Mouse (Mus musculus) CD4-positive, CD25-positive, alpha-beta regulatory T cell, adult 9 weeks (primary cell): ENCODE results near the gene Hfe. TPM values are rescaled to one million over a fixed set of nuclear protein-coding genes. Genes with fewer than 3 reads are reported as not detected.

Experiments used
- polyA plus RNA-seq: library from polyadenylated mRNA; unstranded; fragments of 100-300 nt; shearing (Covaris generic); gene quantifications from one replicate; pipeline ENCODE4 v1.2.1, GENCODE M21; 2017

Gene Hfe
- polyA plus RNA-seq = 0.92 TPM

GRCm38 (mm10) chr13:23710374-23711089 lies at the start of gene Hfe:
Gene Hfe (minus strand): TSS chr13:23710854.

GRCm38 (mm10) chr13:23756790-23757189 lies 46.1 kb upstream of the Hfe start, which contains the start of gene Hist1h4b:
Gene Hist1h4b (plus strand): TSS chr13:23757013.

GRCm38 (mm10) chr13:23752067-23752741 lies 41.5 kb upstream of the Hfe start, which contains the start of gene Hist1h3b:
Gene Hist1h3b (plus strand): TSS chr13:23752267.

GRCm38 (mm10) chr13:23750839-23751477 lies 40.3 kb upstream of the Hfe start, which contains the start of gene Hist1h2ab:
Gene Hist1h2ab (plus strand): TSS chr13:23751126.

GRCm38 (mm10) chr13:23746201-23747080 lies 35.8 kb upstream of the Hfe start, which contains the start of gene Hist1h2bb:
Gene Hist1h2bb (plus strand): TSS chr13:23746734.

GRCm38 (mm10) chr13:23745381-23746161 lies 34.9 kb upstream of the Hfe start, which contains the start of gene Hist1h3c:
Gene Hist1h3c (minus strand): TSS chr13:23745602.

GRCm38 (mm10) chr13:23738677-23739068 lies 28.0 kb upstream of the Hfe start, which contains the start of gene Hist1h1c:
Gene Hist1h1c (plus strand): TSS chr13:23738808.

GRCm38 (mm10) chr13:23698300-23698693 lies 12.4 kb downstream of the Hfe start, which contains the start of gene Hist1h4c:
Gene Hist1h4c (minus strand): TSS chr13:23698454.

GRCm38 (mm10) chr13:23695514-23695913 lies 15.1 kb downstream of the Hfe start, which contains the start of gene Hist1h1t:
Gene Hist1h1t (plus strand): TSS chr13:23695814.

GRCm38 (mm10) chr13:23683755-23684281 lies 26.8 kb downstream of the Hfe start, which contains the start of the genes Hist1h2ac and Hist1h2bc:
Gene Hist1h2ac (minus strand): TSS chr13:23683948.
Gene Hist1h2bc (plus strand): TSS chr13:23684199.

Other genes starting within 250 kb of the Hfe start
- not detected for gene Btn1a1, start 245.0 kb downstream of the Hfe start, polyA plus RNA-seq
- not detected for gene Btn2a2, start 222.0 kb downstream of the Hfe start, polyA plus RNA-seq
- gene Hist1h4h, start 179.8 kb downstream of the Hfe start, polyA plus RNA-seq = 5.4 TPM
- gene Hist1h2af, start 176.9 kb downstream of the Hfe start, polyA plus RNA-seq = not detected
- not detected for gene Hist1h3g, start 175.4 kb downstream of the Hfe start, polyA plus RNA-seq
- 0.53 TPM for gene Hist1h2bh, start 167.5 kb downstream of the Hfe start, polyA plus RNA-seq
- gene Hist1h3f, start 166.8 kb downstream of the Hfe start, polyA plus RNA-seq = 0.29 TPM
- gene Hist1h4f, start 159.2 kb downstream of the Hfe start, polyA plus RNA-seq = 1.1 TPM
- 0.20 TPM for gene Hist1h1d, start 157.6 kb downstream of the Hfe start, polyA plus RNA-seq
- gene Hist1h3e, start 148.5 kb downstream of the Hfe start, polyA plus RNA-seq = 0.83 TPM
- 0.97 TPM for gene Hist1h2ae, start 139.6 kb downstream of the Hfe start, polyA plus RNA-seq
- 2.8 TPM for gene Hist1h2bg, start 139.5 kb downstream of the Hfe start, polyA plus RNA-seq
- gene Hist1h2bf, start 136.7 kb downstream of the Hfe start, polyA plus RNA-seq = not detected
- gene Hist1h2ad, start 136.5 kb downstream of the Hfe start, polyA plus RNA-seq = not detected
- gene Hist1h3d, start 135.1 kb downstream of the Hfe start, polyA plus RNA-seq = not detected
- 36.0 TPM for gene Hist1h4d, start 129.3 kb downstream of the Hfe start, polyA plus RNA-seq
- 2.7 TPM for gene Hist1h2be, start 89.7 kb downstream of the Hfe start, polyA plus RNA-seq
- gene Hist1h1e, start 88.3 kb downstream of the Hfe start, polyA plus RNA-seq = 6.7 TPM
- gene Hist1h2ac, start 26.9 kb downstream of the Hfe start, polyA plus RNA-seq = 0.36 TPM
- gene Hist1h2bc, start 26.7 kb downstream of the Hfe start, polyA plus RNA-seq = 6.1 TPM
- not detected for gene Hist1h1t, start 15.0 kb downstream of the Hfe start, polyA plus RNA-seq
- 3.7 TPM for gene Hist1h4c, start 12.4 kb downstream of the Hfe start, polyA plus RNA-seq
- gene Hist1h1c, start 28.0 kb upstream of the Hfe start, polyA plus RNA-seq = 11.3 TPM
- gene Hist1h3c, start 34.7 kb upstream of the Hfe start, polyA plus RNA-seq = not detected
- 0.86 TPM for gene Hist1h2bb, start 35.9 kb upstream of the Hfe start, polyA plus RNA-seq
- not detected for gene Hist1h2ab, start 40.3 kb upstream of the Hfe start, polyA plus RNA-seq
- gene Hist1h3b, start 41.4 kb upstream of the Hfe start, polyA plus RNA-seq = 0.67 TPM
- gene Hist1h4b, start 46.2 kb upstream of the Hfe start, polyA plus RNA-seq = 9.6 TPM
- gene Hist1h4a, start 50.4 kb upstream of the Hfe start, polyA plus RNA-seq = not detected
- 1.6 TPM for gene Hist1h3a, start 51.5 kb upstream of the Hfe start, polyA plus RNA-seq
- gene Hist1h1a, start 52.8 kb upstream of the Hfe start, polyA plus RNA-seq = 1.3 TPM
- gene Trim38, start 59.1 kb upstream of the Hfe start, polyA plus RNA-seq = not detected
- gene Slc17a2, start 96.1 kb upstream of the Hfe start, polyA plus RNA-seq = not detected
- not detected for gene Slc17a3, start 128.6 kb upstream of the Hfe start, polyA plus RNA-seq
- gene Slc17a1, start 156.9 kb upstream of the Hfe start, polyA plus RNA-seq = not detected
- gene Slc17a4, start 204.2 kb upstream of the Hfe start, polyA plus RNA-seq = not detected
- gene Hist1h2ba, start 223.3 kb upstream of the Hfe start, polyA plus RNA-seq = not detected
- gene Hist1h2aa, start 223.6 kb upstream of the Hfe start, polyA plus RNA-seq = not detected